13 mouse cellular contexts compared by ENCODE assay signal in genomic region chr8:93923897-93924334, GRCm38 (mm10).
A peak's percentile ranks its signal among the peaks of the same experiment; 100 is the strongest.
DNase-seq lines count a peak whose midpoint lies in the region; ATAC-seq and TF ChIP-seq lines count a peak whose summit lies in the region.
"Had no signal": no experiment of that assay in that cellular context is flagged by ENCODE, and none has a peak within 500 bp of the region (broad histone marks: within the 10 kb centered on the region; RNA-seq: fewer than 3 reads in every experiment).

No protein-coding gene starts in this region.

- peaks cover 55% of the 10 kb centered on the region for H3K4me1 ChIP-seq in hindbrain, embryonic 14.5 days (replicated peaks; ENCODE audit: control insufficient read depth, insufficient read depth, low read length)
- H3K4me1 ChIP-seq in hindbrain, postnatal 0 days (ENCODE audit: insufficient read depth, low read length) = peaks cover 32% of the 10 kb centered on the region
- H3K4me1 ChIP-seq in neural tube, embryonic 15.5 days = peaks cover 37% of the 10 kb centered on the region

- H3K27me3 ChIP-seq in hindbrain, embryonic 14.5 days (ENCODE audit: control insufficient read depth, insufficient read depth, low read length) = no peaks in the 10 kb centered on the region
- H3K27me3 ChIP-seq in hindbrain, postnatal 0 days (ENCODE audit: insufficient read depth, low read length) = no peaks in the 10 kb centered on the region
- no peaks in the 10 kb centered on the region for H3K27me3 ChIP-seq in neural tube, embryonic 15.5 days (replicated peaks)

- H3K4me3 ChIP-seq in hindbrain, embryonic 14.5 days (replicated peaks; ENCODE audit: low read length) = no peak overlapping the region
- H3K4me3 ChIP-seq in hindbrain, postnatal 0 days (ENCODE audit: low read length) = no peak overlapping the region
- H3K4me3 ChIP-seq in neural tube, embryonic 15.5 days (replicated peaks) = no peak overlapping the region

- ATAC-seq in hindbrain, embryonic 14.5 days (ENCODE audit: low FRiP score) = no peak
- no peak for ATAC-seq in hindbrain, postnatal 0 days
- no peak for ATAC-seq in neural tube, embryonic 15.5 days (ENCODE audit: low FRiP score)
- ATAC-seq: forebrain, postnatal 0 days had no signal

- no peak overlapping the region for H3K9ac ChIP-seq in hindbrain, embryonic 14.5 days
- no peak overlapping the region; the same call in 1 of the 2 replicates for H3K9ac ChIP-seq in hindbrain, postnatal 0 days (replicated peaks; ENCODE audit: low read length)
- H3K9ac ChIP-seq in neural tube, embryonic 15.5 days (replicated peaks) = no peak overlapping the region
- H3K9ac ChIP-seq: forebrain, postnatal 0 days had no signal

- 71% methylated on average over 7 of the region's 7 CpGs for WGBS in hindbrain, embryonic 14.5 days
- WGBS in hindbrain, postnatal 0 days = 47% methylated on average over 7 of the region's 7 CpGs
- WGBS in neural tube, embryonic 15.5 days = 68% methylated on average over 7 of the region's 7 CpGs

- no peaks in the 10 kb centered on the region for H3K9me3 ChIP-seq in hindbrain, embryonic 14.5 days (ENCODE audit: control insufficient read depth, low read length)
- H3K9me3 ChIP-seq in hindbrain, postnatal 0 days (ENCODE audit: low read length) = no peaks in the 10 kb centered on the region
- H3K9me3 ChIP-seq in neural tube, embryonic 15.5 days (replicated peaks) = no peaks in the 10 kb centered on the region

- no peak for TF ChIP-seq CTCF in hindbrain, postnatal 0 days (IDR thresholded peaks at IDR 0.05; ENCODE audit: low read depth)

- no peaks in the 10 kb centered on the region; the same call in 1 of the 2 replicates for H3K36me3 ChIP-seq in hindbrain, embryonic 14.5 days (replicated peaks; ENCODE audit: control insufficient read depth, insufficient read depth)
- no peaks in the 10 kb centered on the region for H3K36me3 ChIP-seq in hindbrain, postnatal 0 days (ENCODE audit: insufficient read depth, low read length)
- H3K36me3 ChIP-seq in neural tube, embryonic 15.5 days = peaks cover 7% of the 10 kb centered on the region; the same call in 1 of the 2 replicates

- DNase-seq in cerebellum, adult 11-12 months = peak; percentile 72
- no peak for DNase-seq in cerebellum, adult 8-10 months
- no peak for DNase-seq in hindbrain, embryonic 14.5 days (ENCODE audit: low spot score)
- no peak for DNase-seq in hindbrain, postnatal 0 days (ENCODE audit: low spot score)
- peak; percentile 57 to 66 for DNase-seq in cerebellum, postnatal 25 days
- no peak for DNase-seq in embryo, embryonic 10 days (ENCODE audit: low spot score)
- no peak for DNase-seq in yolk sac, embryonic 10.5 days (ENCODE audit: low spot score)
- DNase-seq: adrenal gland, postnatal 14 days; forebrain, postnatal 0 days; heart, postnatal 36 days; liver had no signal

- H3K4me2 ChIP-seq in hindbrain, embryonic 14.5 days (replicated peaks) = no peak overlapping the region
- H3K4me2 ChIP-seq in hindbrain, postnatal 0 days (ENCODE audit: low read depth, low read length) = no peak overlapping the region
- no peak overlapping the region for H3K4me2 ChIP-seq in neural tube, embryonic 15.5 days

- H3K27ac ChIP-seq in hindbrain, embryonic 14.5 days = peak overlapping the region; percentile 43; the same call in 1 of the 2 replicates
- no peak overlapping the region; the same call in 1 of the 2 replicates for H3K27ac ChIP-seq in hindbrain, postnatal 0 days
- H3K27ac ChIP-seq in neural tube, embryonic 15.5 days (replicated peaks) = 0 out of 2 replicates have a peak overlapping the region, but pooled peaks have one; percentile 37
- H3K27ac ChIP-seq: kidney, postnatal 0 days had no signal

Comparison
In these comparisons a context has a peak if more than half of its experiments do, and no peak if none do; other contexts are left out.
1. DNase-seq: peak in cerebellum, adult 11-12 months (single experiment) and cerebellum, postnatal 25 days (2 of 2); none in cerebellum, adult 8-10 months (single experiment), hindbrain, embryonic 14.5 days (single experiment), hindbrain, postnatal 0 days (single experiment), embryo, embryonic 10 days (single experiment) and yolk sac, embryonic 10.5 days (single experiment).